Mouse (Mus musculus) heart, postnatal 25 days (tissue): ENCODE measurements around the gene Naa38. TPM values are rescaled to one million over a fixed set of nuclear protein-coding genes. Genes with fewer than 3 reads are reported as not detected.

ENCODE experiments used
- DNase-seq: peaks from one replicate; pipeline ENCODE4 v3.0.0; 2022; ENCODE audit warnings: low spot score
- intact Hi-C: fragments of 180-260 bp; cut with DNase I; formaldehyde crosslinking; loops from one replicate; pipeline ENCODE4 v1.15.1; 2025
- total RNA-seq, 2 experiments: library from RNA; stranded (reverse); gene quantifications; 2 replicates each; pipeline ENCODE4 v1.2.3; 2021

The Naa38 gene
- total RNA-seq, 2 experiments from 2014 or later = 97.5 to 99.2 TPM

DNA sequence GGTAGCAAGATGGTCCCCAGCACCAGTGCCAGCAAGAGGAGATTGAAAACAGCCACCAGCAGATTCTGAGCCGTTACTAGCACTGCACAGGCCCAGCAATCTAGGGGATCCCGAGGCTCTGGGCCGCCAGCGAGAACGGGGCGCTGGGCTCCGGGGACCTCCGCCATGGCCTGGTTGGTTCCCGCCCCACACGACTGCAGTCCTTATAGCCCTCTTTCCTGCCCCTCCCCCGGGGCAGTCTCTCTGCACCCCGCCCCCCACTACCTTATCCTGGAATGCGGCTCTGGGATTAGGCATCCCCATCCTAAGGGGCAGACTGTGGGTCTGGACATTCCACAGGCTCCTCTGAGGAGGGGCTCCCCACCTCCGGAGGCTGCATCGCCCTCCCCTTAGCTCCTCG, 2.8 kb downstream of the Naa38 start, which contains the start of gene Tmem88:
TSS of gene Tmem88 (minus strand) at position 176 of the 400 bp plus-strand sequence.
- intact Hi-C loops = loop anchor here (5.0 kb wide), 1 partner anchor 301 kb away; the partner anchor contains the start of gene Per1
- peak; percentile 61 for DNase-seq

- DNase-seq = no peak
- intact Hi-C loops = loop anchor here (5.0 kb wide), 1 partner anchor 301 kb away; the partner anchor contains the start of gene Per1
Observed at GRCm38 (mm10) chr11:69398486-69399200, 3.4 kb downstream of the Naa38 start.

DNA sequence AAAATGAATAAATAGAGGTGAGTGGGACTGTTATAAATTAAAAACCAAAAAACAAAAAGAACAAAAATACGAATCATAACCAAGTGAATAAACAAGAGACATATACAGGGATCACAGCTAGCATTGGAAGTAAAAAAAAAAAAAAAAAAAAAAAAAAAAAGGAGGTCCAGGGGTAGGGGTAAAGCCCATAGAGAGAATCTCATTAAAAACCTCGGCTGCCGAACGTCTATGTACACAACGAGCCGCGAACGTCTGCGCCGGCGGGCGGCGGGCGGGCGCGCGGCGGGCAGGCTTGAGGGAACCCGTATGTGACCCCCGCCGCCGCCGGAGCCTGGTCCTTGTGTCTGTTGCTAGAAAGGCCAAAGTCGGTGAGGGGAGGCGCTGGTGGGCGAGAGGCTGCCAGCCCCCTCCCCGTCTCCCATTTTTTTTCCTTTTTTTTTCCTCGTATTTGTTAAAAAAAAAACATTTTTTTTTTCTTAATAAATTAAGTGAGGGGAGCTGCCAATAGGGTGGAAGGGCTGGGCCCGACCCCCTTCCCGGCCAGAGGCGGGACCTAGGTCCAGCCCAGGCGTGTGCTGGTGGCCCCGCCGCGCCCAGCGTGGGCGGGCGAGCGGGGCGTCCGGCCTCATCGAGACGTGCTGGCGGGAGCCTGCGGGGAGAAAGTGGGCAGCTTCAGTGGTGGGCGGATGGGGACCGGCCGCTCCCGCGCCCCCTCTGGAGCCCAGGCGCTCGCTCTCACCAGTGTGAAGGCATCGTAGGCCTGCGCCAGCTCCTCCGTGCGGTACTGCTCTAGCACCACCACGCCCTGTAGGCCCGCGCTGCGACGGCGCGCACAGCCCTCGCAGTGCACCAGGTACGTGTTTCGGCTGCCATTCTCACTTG, 4.2 kb downstream of the Naa38 start:
- intact Hi-C loops = loop anchor here (1.0 to 10.0 kb wide), 3 partner anchors 33 to 595 kb away; partner anchors contain the start of genes Gabarap, Per1 and Phf23
- DNase-seq = no peak

- no peak for DNase-seq
- intact Hi-C loops = loop anchor here (1.0 to 10.0 kb wide), 2 partner anchors 32 to 595 kb away; partner anchors contain the start of genes Gabarap and Phf23
Observed at GRCm38 (mm10) chr11:69400083-69400850, 5.0 kb downstream of the Naa38 start.

DNA sequence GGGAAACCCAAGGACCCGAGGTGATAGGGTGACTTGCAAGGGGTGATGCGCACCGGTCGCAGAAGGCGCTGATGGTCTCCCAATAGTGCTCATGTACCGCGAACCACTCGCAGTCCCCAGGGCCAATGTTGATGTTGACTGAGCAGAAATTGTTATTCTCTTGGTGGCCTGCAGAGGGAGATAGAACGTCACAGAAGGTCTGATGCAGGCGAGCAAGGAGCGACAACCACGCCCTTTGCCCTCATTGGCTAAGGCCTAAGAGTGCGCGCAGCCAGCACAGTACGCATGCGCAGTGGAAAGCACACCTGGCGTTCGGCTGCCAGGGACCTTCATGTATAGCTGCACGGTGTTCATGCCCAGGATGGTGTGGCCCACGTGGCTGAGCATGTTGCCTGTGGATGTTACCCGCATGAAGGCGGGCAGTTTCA, 5.9 kb downstream of the Naa38 start:
- intact Hi-C loops = loop anchor here (1.0 to 10.0 kb wide), 2 partner anchors 113 to 594 kb away; partner anchors contain the start of genes Gabarap and Phf23
- peak; percentile 74 for DNase-seq

GRCm38 (mm10) chr11:69401987-69402386, 6.7 kb downstream of the Naa38 start:
- no peak for DNase-seq
- intact Hi-C loops = loop anchor here (1.0 to 10.0 kb wide), 2 partner anchors 112 to 593 kb away; partner anchors contain the start of genes Gabarap and Phf23

- intact Hi-C loops = loop anchor here (10.0 kb wide), 1 partner anchor 591 kb away; the partner anchor contains the start of genes Gabarap and Phf23
Observed at GRCm38 (mm10) chr11:69403691-69404594, 8.7 kb downstream of the Naa38 start.

DNA sequence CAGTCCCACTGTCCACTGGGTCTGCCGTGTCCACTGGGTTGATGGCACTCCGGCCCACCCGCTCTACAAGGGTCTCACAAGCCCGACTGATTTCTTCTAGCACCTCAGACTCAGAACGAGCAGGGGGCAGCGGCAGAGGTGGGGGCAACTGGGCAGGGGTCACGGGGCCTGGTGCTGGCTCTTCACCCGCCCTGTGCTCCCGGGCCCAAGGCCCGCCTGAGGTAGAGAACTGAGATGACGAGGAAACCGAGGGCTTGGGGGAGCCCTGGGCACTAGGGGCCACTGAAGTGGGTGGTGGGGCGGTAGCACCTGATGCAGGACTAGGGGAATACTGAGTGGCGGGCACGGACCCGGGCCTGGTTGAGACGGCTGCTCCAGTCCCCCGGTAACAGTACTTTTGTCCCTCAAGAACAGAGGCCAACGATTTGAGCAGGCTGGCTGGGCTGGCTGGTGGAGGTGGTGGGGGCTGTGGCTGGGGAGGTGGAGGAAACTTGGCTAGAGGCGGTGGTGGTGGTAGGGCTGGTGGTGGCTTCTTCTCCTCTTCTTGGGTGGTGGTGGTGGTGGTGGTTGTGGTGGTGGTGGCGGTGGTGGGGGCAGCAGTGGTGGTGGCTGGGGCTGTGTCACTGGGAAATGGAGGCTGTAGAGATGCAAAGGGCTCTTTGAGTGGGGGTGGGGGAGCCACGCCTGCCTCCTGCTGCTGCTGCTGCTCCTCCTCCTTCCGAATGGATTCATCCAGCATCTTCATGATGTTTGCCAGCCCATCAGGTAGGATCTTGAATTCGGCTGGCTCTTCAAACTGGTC, 9.5 kb downstream of the Naa38 start:
- intact Hi-C loops = loop anchor here (10.0 kb wide), 1 partner anchor 590 kb away; the partner anchor contains the start of genes Gabarap and Phf23
- DNase-seq = no peak

More at GRCm38 (mm10) chr11:69403691-69404594, 8.7 kb downstream of the Naa38 start:
- DNase-seq = no peak

- DNase-seq = no peak
- intact Hi-C loops = loop anchor here (10.0 kb wide), 1 partner anchor 589 kb away; the partner anchor contains the start of genes Gabarap and Phf23
Observed at GRCm38 (mm10) chr11:69405397-69406200, 10.3 kb downstream of the Naa38 start.

DNA sequence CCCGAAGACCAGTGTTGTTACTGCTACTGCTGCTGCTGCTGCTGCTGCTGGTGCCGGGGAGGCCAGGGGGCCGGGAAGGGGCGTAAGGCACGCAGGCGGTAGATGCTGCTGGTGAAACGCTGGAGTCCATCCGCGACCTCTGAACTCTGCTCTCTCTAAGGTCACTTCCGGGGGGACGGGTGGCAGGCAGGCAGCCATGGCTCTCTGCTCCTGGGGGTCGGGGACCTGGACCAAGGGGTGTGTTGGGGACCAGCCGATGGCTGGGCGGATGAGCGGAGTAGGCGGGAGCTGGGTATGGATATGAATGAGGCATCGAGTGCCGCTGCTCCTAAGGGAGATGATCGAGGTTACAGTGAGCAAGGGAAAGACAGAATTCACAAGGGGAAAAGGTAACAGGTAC, 11.0 kb downstream of the Naa38 start:
- intact Hi-C loops = loop anchor here (10.0 kb wide), 1 partner anchor 589 kb away; the partner anchor contains the start of genes Gabarap and Phf23
- no peak for DNase-seq

GRCm38 (mm10) chr11:69406867-69407723, 11.8 kb downstream of the Naa38 start:
- intact Hi-C loops = loop anchor here (10.0 kb wide), 1 partner anchor 588 kb away; the partner anchor contains the start of genes Gabarap and Phf23

DNA sequence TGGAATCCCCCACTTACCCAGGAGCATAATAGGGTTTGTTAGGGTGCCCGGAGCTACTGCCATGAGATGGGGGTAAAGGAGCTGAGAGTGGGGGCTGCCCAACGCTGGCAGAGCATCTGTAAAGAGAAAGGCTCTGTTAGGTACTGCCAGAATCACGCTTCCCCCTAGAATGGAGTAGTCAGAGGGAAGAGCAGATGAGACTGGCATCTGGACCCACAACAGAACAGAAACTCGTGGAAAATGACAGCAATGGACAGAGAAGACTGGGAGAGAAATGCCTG, 12.4 kb downstream of the Naa38 start:
- no peak for DNase-seq
- intact Hi-C loops = loop anchor here (10.0 kb wide), 1 partner anchor 587 kb away; the partner anchor contains the start of genes Gabarap and Phf23

More at GRCm38 (mm10) chr11:69406867-69407723, 11.8 kb downstream of the Naa38 start:
- no peak for DNase-seq

GRCm38 (mm10) chr11:69408541-69409377, 13.5 kb downstream of the Naa38 start:
- peak; percentile 80 for DNase-seq
- intact Hi-C loops = loop anchor here (10.0 kb wide), 1 partner anchor 586 kb away; the partner anchor contains the start of genes Gabarap and Phf23

- DNase-seq = peak; percentile 72
- intact Hi-C loops = loop anchor here (1.0 to 10.0 kb wide), 2 partner anchors 9 to 585 kb away; partner anchors contain the start of genes Gabarap and Phf23
Observed at GRCm38 (mm10) chr11:69409378-69410044, 14.2 kb downstream of the Naa38 start.
